Mouse (Mus musculus) layer of hippocampus, postnatal 14 days (tissue): ENCODE data around the gene Cyp4f15. TPM values are rescaled to one million over a fixed set of nuclear protein-coding genes. Genes with fewer than 3 reads are reported as not detected.

Experiments
- total RNA-seq, 2 experiments: library from RNA; stranded (reverse); gene quantifications; 2 replicates each; pipeline ENCODE4 v1.2.3; 2021

Gene Cyp4f15
- total RNA-seq, 2 experiments from 2014 or later = 10.9 to 12.8 TPM

Other genes starting within 250 kb of the Cyp4f15 start
- gene Cyp4f39, start 232.9 kb upstream of the Cyp4f15 start, total RNA-seq = not detected
- 1 to 10 TPM; 3.9 to 6.5 TPM for gene Cyp4f17, start 179.6 kb upstream of the Cyp4f15 start, total RNA-seq
- gene Cyp4f16, start 149.1 kb upstream of the Cyp4f15 start, total RNA-seq = 1 to 10 TPM; 6.0 to 7.7 TPM
- not detected for gene Cyp4f37, start 64.3 kb upstream of the Cyp4f15 start, total RNA-seq
- gene Cyp4f40, start 26.7 kb upstream of the Cyp4f15 start, total RNA-seq = not detected
- 10 to 100 TPM; 80.3 to 82.6 TPM for gene Zfp871, start 102.7 kb downstream of the Cyp4f15 start, total RNA-seq
- 10 to 100 TPM in 1 of 2 experiments, 1 to 10 TPM in 1; 7.9 to 10.4 TPM for gene Zfp811, start 124.3 kb downstream of the Cyp4f15 start, total RNA-seq
- gene Zfp799, start 144.6 kb downstream of the Cyp4f15 start, total RNA-seq = 10 to 100 TPM; 23.0 to 26.0 TPM
- gene Zfp870, start 206.0 kb downstream of the Cyp4f15 start, total RNA-seq = 10 to 100 TPM in 1 of 2 experiments, 1 to 10 TPM in 1; 8.9 to 11.1 TPM
- 1 to 10 TPM; 2.6 to 3.8 TPM for gene Cyp4f14, start 231.7 kb downstream of the Cyp4f15 start, total RNA-seq